Mouse (Mus musculus) lung, embryonic 16.5 days (tissue): ENCODE data around the gene Mrpl22. TPM values are rescaled to one million over a fixed set of nuclear protein-coding genes. Genes with fewer than 3 reads are reported as not detected.
"Not testable (repeated sequence)": the region's sequence is repeated elsewhere in the genome, so short reads cannot be mapped to it uniquely, and the experiment has no call there.

ENCODE experiments used
- ATAC-seq: fragments of 200-750 bp; cut with Nextera tagmentation; 2 replicates; pipeline ENCODE4 v1.8.0; 2017; ENCODE audit warnings: low read depth, mild to moderate bottlenecking, moderate library complexity
- H3K27ac ChIP-seq: fragments of 300-500 bp; sonication (generic); 2 replicates; pipeline ENCODE4 v1.5.1; 2014; ENCODE audit warnings: mild to moderate bottlenecking, control low read depth, low read length
- H3K27me3 ChIP-seq: fragments of 300-500 bp; sonication (generic); 2 replicates; pipeline ENCODE4 v1.6.1; 2014; ENCODE audit warnings: low read depth, low read length, mixed read lengths; ENCODE audit not compliant: control insufficient read depth, insufficient read depth
- H3K36me3 ChIP-seq: fragments of 300-500 bp; sonication (generic); 2 replicates; pipeline ENCODE4 v1.6.1; 2014; ENCODE audit warnings: low read length; ENCODE audit not compliant: control insufficient read depth, insufficient read depth
- H3K4me1 ChIP-seq: fragments of 300-500 bp; sonication (generic); replicated peaks from 2 replicates; pipeline ENCODE4 v1.6.1; 2014; ENCODE audit warnings: low read length, mixed read lengths; ENCODE audit not compliant: control insufficient read depth, insufficient read depth
- H3K4me2 ChIP-seq: fragments of 300-500 bp; sonication (generic); 2 replicates; pipeline ENCODE4 v1.6.1; 2014; ENCODE audit warnings: low read depth, low read length, control low read depth
- H3K4me3 ChIP-seq: fragments of 300-500 bp; sonication (generic); 2 replicates; pipeline ENCODE4 v1.5.1; 2014; ENCODE audit warnings: mild to moderate bottlenecking, low read length, control low read depth
- H3K9ac ChIP-seq: fragments of 300-500 bp; sonication (generic); 2 replicates; pipeline ENCODE4 v1.6.1; 2014; ENCODE audit warnings: low read length, control low read depth
- H3K9me3 ChIP-seq: fragments of 300-500 bp; sonication (generic); 2 replicates; pipeline ENCODE4 v1.6.1; 2016; ENCODE audit warnings: low read length; ENCODE audit not compliant: control insufficient read depth
- WGBS: fragments of 180-500 bp; shearing (Covaris S2); extraction: QIAGEN DNeasy Blood & Tissue Kit; methylation state at CpG from one replicate; pipeline ENCODE4 v1.1.7; 2014; 5-methylcytosine and 5-hydroxymethylcytosine counted together
- polyA plus RNA-seq: library from polyadenylated mRNA; unstranded; fragments of >200 nt; fragmentation: Nextera tagmentation; extraction: Ambion mirVana; gene quantifications from 2 replicates; pipeline ENCODE4 v1.2.1, GENCODE M21; 2015

Gene Mrpl22
- polyA plus RNA-seq, 1 experiment from 2014 or later = 108 TPM

- 74% methylated on average over 4 of the region's 4 CpGs for WGBS
- Histone ChIP-seq H3K9ac (no peak overlapping the region), H3K36me3 (no peaks in the 10 kb centered on the region), H3K4me2 (peak overlapping the region; percentile 69), H3K4me1 (peaks cover under 1% of the 10 kb centered on the region; the same call in 1 of the 2 replicates), H3K4me3 (peak overlapping the region; percentile 65), H3K9me3 (no peaks in the 10 kb centered on the region), H3K27me3 (no peaks in the 10 kb centered on the region), H3K27ac (no peak overlapping the region)
- no peak for ATAC-seq
Measured at GRCm38 (mm10) chr11:58198663-58199062, 27.2 kb downstream of the Mrpl22 start.

GRCm38 (mm10) chr11:58199229-58200037 is 28.0 kb downstream of the Mrpl22 start, which contains the start of the genes Igtp and Irgm2:
Gene Igtp (plus strand): TSS chr11:58199556.
Gene Irgm2 (plus strand): TSS chr11:58199618.
- peak within 1 kb of the TSS; percentile 69 for H3K9ac ChIP-seq
- 3% methylated on average over 14 of the region's 15 CpGs for WGBS
- H3K27ac ChIP-seq = peak within 1 kb of the TSS; percentile 36
- not testable (repeated sequence) for H3K36me3 ChIP-seq, H3K9me3 ChIP-seq, H3K4me1 ChIP-seq, H3K27me3 ChIP-seq
- peak within 1 kb of the TSS; percentile 65 for H3K4me3 ChIP-seq
- ATAC-seq = peak; percentile 94
- peak within 1 kb of the TSS; percentile 69 for H3K4me2 ChIP-seq

- no peak for ATAC-seq
- WGBS = 81% methylated on average over 4 of the region's 4 CpGs
- no peak overlapping the region; the same call in 1 of the 2 replicates for H3K9ac ChIP-seq
- no peaks in the 10 kb centered on the region for H3K4me1 ChIP-seq
- no peak overlapping the region for H3K4me2 ChIP-seq
- H3K36me3 ChIP-seq = no peaks in the 10 kb centered on the region
- H3K27ac ChIP-seq = no peak overlapping the region
- H3K27me3 ChIP-seq = no peaks in the 10 kb centered on the region
- no peaks in the 10 kb centered on the region for H3K9me3 ChIP-seq
- H3K4me3 ChIP-seq = no peak overlapping the region
Measured at GRCm38 (mm10) chr11:58200226-58200625, 28.8 kb downstream of the Mrpl22 start.

- Histone ChIP-seq H3K4me2 (no peak overlapping the region), H3K9ac (no peak overlapping the region), H3K27ac (no peak overlapping the region), H3K27me3 (no peaks in the 10 kb centered on the region), H3K4me1 (no peaks in the 10 kb centered on the region), H3K4me3 (no peak overlapping the region), H3K36me3 (no peaks in the 10 kb centered on the region), H3K9me3 (no peaks in the 10 kb centered on the region)
- ATAC-seq = no peak
- 82% methylated on average over 12 of the region's 12 CpGs for WGBS
Measured at GRCm38 (mm10) chr11:58201052-58201451, 29.6 kb downstream of the Mrpl22 start.

GRCm38 (mm10) chr11:58210321-58210886 is 38.9 kb downstream of the Mrpl22 start:
- Histone ChIP-seq H3K4me2 (no peak overlapping the region), H3K4me3 (no peak overlapping the region), H3K9me3 (no peaks in the 10 kb centered on the region), H3K27me3 (no peaks in the 10 kb centered on the region), H3K4me1 (no peaks in the 10 kb centered on the region; the same call in 1 of the 2 replicates), H3K36me3 (no peaks in the 10 kb centered on the region), H3K27ac (no peak overlapping the region), H3K9ac (no peak overlapping the region)
- WGBS = 92% methylated on average over 1 of the region's 1 CpGs
- no peak for ATAC-seq

GRCm38 (mm10) chr11:58211062-58211681 is 39.7 kb downstream of the Mrpl22 start:
- Histone ChIP-seq H3K36me3 (no peaks in the 10 kb centered on the region), H3K4me2 (no peak overlapping the region), H3K27ac (no peak overlapping the region), H3K4me3 (no peak overlapping the region), H3K9ac (no peak overlapping the region), H3K27me3 (no peaks in the 10 kb centered on the region), H3K4me1 (no peaks in the 10 kb centered on the region; the same call in 1 of the 2 replicates), H3K9me3 (no peaks in the 10 kb centered on the region)
- no peak for ATAC-seq
- 25% methylated on average over 9 of the region's 9 CpGs for WGBS

GRCm38 (mm10) chr11:58211682-58212067 is 40.2 kb downstream of the Mrpl22 start:
- H3K4me1 ChIP-seq = no peaks in the 10 kb centered on the region; the same call in 1 of the 2 replicates
- no peak overlapping the region for H3K4me2 ChIP-seq
- no peaks in the 10 kb centered on the region for H3K36me3 ChIP-seq
- no peak overlapping the region for H3K4me3 ChIP-seq
- H3K27ac ChIP-seq = no peak overlapping the region
- H3K9me3 ChIP-seq = no peaks in the 10 kb centered on the region
- 15% methylated on average over 2 of the region's 2 CpGs for WGBS
- no peak overlapping the region for H3K9ac ChIP-seq
- ATAC-seq = no peak
- H3K27me3 ChIP-seq = no peaks in the 10 kb centered on the region

GRCm38 (mm10) chr11:58213673-58214342 is 42.3 kb downstream of the Mrpl22 start:
- Histone ChIP-seq H3K36me3 (no peaks in the 10 kb centered on the region), H3K27me3 (no peaks in the 10 kb centered on the region), H3K9me3 (no peaks in the 10 kb centered on the region), H3K4me1 (no peaks in the 10 kb centered on the region; the same call in 1 of the 2 replicates), H3K4me3 (no peak overlapping the region), H3K27ac (no peak overlapping the region), H3K4me2 (0 out of 2 replicates have a peak overlapping the region, but pooled peaks have one; percentile 58), H3K9ac (no peak overlapping the region)
- ATAC-seq = no peak
- WGBS = 65% methylated on average over 7 of the region's 7 CpGs
